ENCODE assay signal across 24 mouse cellular contexts in the genomic region with DNA sequence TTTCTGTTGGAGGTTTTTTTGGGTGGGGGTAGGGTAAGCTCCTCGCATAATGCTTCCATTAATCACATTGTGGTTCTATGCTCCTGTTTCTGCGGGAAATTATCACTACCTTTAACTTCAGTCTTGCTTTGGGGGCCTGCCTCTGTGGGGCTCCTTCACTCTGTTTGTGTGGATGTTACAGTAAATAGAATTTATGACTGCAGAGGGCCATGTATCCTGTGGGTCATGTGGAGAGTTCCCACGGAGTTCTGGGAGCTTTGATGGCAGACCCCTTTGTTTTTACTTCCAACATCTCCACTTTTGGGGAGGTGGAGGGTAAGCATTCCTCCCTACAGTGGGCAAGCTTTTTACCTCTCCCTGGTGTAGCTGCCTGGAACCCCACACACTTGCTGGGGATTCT.
DNase-seq lines count a peak whose midpoint lies in the region; ATAC-seq lines count a peak whose summit lies in the region.
"Had no signal": no experiment of that assay in that cellular context is flagged by ENCODE, and none has a peak within 500 bp of the region (broad histone marks: within the 10 kb centered on the region; RNA-seq: fewer than 3 reads in every experiment).

No protein-coding gene starts in this region.

- H3K4me2 ChIP-seq in hindbrain, embryonic 11.5 days (replicated peaks; ENCODE audit: low read depth, low read length), result no peak overlapping the region
- H3K4me2 ChIP-seq in hindbrain, embryonic 14.5 days (replicated peaks), result no peak overlapping the region
- no peak overlapping the region for H3K4me2 ChIP-seq in midbrain, embryonic 12.5 days (replicated peaks)
- H3K4me2 ChIP-seq in midbrain, embryonic 14.5 days (ENCODE audit: low read length), result no peak overlapping the region
- H3K4me2 ChIP-seq in embryonic facial prominence, embryonic 13.5 days, result no peak overlapping the region
- no peak overlapping the region for H3K4me2 ChIP-seq in neural tube, embryonic 14.5 days (ENCODE audit: low read depth, low read length)
- H3K4me2 ChIP-seq: liver, embryonic 15.5 days had no signal

- H3K9me3 ChIP-seq in hindbrain, embryonic 11.5 days (ENCODE audit: control insufficient read depth, low read length), result no peaks in the 10 kb centered on the region
- no peaks in the 10 kb centered on the region for H3K9me3 ChIP-seq in hindbrain, embryonic 14.5 days (ENCODE audit: control insufficient read depth, low read length)
- H3K9me3 ChIP-seq in midbrain, embryonic 12.5 days, result no peaks in the 10 kb centered on the region
- no peaks in the 10 kb centered on the region for H3K9me3 ChIP-seq in midbrain, embryonic 14.5 days (ENCODE audit: control insufficient read depth, low read length)
- no peaks in the 10 kb centered on the region for H3K9me3 ChIP-seq in embryonic facial prominence, embryonic 13.5 days
- H3K9me3 ChIP-seq in neural tube, embryonic 14.5 days (ENCODE audit: control insufficient read depth, low read length), result no peaks in the 10 kb centered on the region
- H3K9me3 ChIP-seq: heart, embryonic 10.5 days; liver, embryonic 15.5 days; megakaryocyte, embryonic 14.5 days had no signal

- peak; percentile 66 for ATAC-seq in hindbrain, embryonic 11.5 days (ENCODE audit: low FRiP score)
- no peak for ATAC-seq in hindbrain, embryonic 14.5 days (ENCODE audit: low FRiP score)
- ATAC-seq in midbrain, embryonic 12.5 days (ENCODE audit: low FRiP score, low read depth), result no peak
- no peak for ATAC-seq in midbrain, embryonic 14.5 days (ENCODE audit: low FRiP score, low TSS enrichment)
- no peak for ATAC-seq in embryonic facial prominence, embryonic 13.5 days (ENCODE audit: insufficient number of reproducible peaks, insufficient read depth, low FRiP score, low TSS enrichment, low read depth)
- ATAC-seq in neural tube, embryonic 14.5 days (ENCODE audit: low read depth), result peak; percentile 73
- ATAC-seq: activated CD4-positive, CD25-positive, alpha-beta regulatory T cell, adult 4 months; Patski had no signal

- no peak overlapping the region for H3K9ac ChIP-seq in hindbrain, embryonic 11.5 days (ENCODE audit: low read depth, low read length)
- H3K9ac ChIP-seq in hindbrain, embryonic 14.5 days, result no peak overlapping the region
- no peak overlapping the region for H3K9ac ChIP-seq in midbrain, embryonic 12.5 days (replicated peaks)
- no peak overlapping the region for H3K9ac ChIP-seq in midbrain, embryonic 14.5 days (replicated peaks; ENCODE audit: low read length)
- no peak overlapping the region for H3K9ac ChIP-seq in embryonic facial prominence, embryonic 13.5 days
- H3K9ac ChIP-seq in neural tube, embryonic 14.5 days (replicated peaks; ENCODE audit: low read depth, low read length), result no peak overlapping the region
- H3K9ac ChIP-seq: liver, embryonic 15.5 days had no signal

- no peaks in the 10 kb centered on the region for H3K27me3 ChIP-seq in hindbrain, embryonic 11.5 days (ENCODE audit: control insufficient read depth, insufficient read depth, low read length)
- H3K27me3 ChIP-seq in hindbrain, embryonic 14.5 days (ENCODE audit: control insufficient read depth, insufficient read depth, low read length), result no peaks in the 10 kb centered on the region
- no peaks in the 10 kb centered on the region for H3K27me3 ChIP-seq in midbrain, embryonic 12.5 days
- H3K27me3 ChIP-seq in midbrain, embryonic 14.5 days (ENCODE audit: control insufficient read depth, insufficient read depth, low read length), result no peaks in the 10 kb centered on the region
- H3K27me3 ChIP-seq in embryonic facial prominence, embryonic 13.5 days, result no peaks in the 10 kb centered on the region
- H3K27me3 ChIP-seq in neural tube, embryonic 14.5 days (ENCODE audit: control insufficient read depth, insufficient read depth, low read length), result no peaks in the 10 kb centered on the region
- H3K27me3 ChIP-seq: liver, embryonic 15.5 days; megakaryocyte, embryonic 14.5 days; Patski had no signal

- H3K4me3 ChIP-seq in hindbrain, embryonic 11.5 days (ENCODE audit: low read depth, low read length), result no peak overlapping the region
- H3K4me3 ChIP-seq in hindbrain, embryonic 14.5 days (replicated peaks; ENCODE audit: low read length), result no peak overlapping the region
- no peak overlapping the region for H3K4me3 ChIP-seq in midbrain, embryonic 12.5 days
- no peak overlapping the region for H3K4me3 ChIP-seq in midbrain, embryonic 14.5 days (replicated peaks; ENCODE audit: low read depth, low read length)
- H3K4me3 ChIP-seq in embryonic facial prominence, embryonic 13.5 days, result no peak overlapping the region
- no peak overlapping the region for H3K4me3 ChIP-seq in neural tube, embryonic 14.5 days (ENCODE audit: low read depth, low read length)
- H3K4me3 ChIP-seq: heart, embryonic 10.5 days; liver, embryonic 15.5 days; megakaryocyte, embryonic 14.5 days; myocyte had no signal

- 0 out of 2 replicates have a peak overlapping the region, but pooled peaks have one; percentile 6 for H3K27ac ChIP-seq in hindbrain, embryonic 11.5 days (ENCODE audit: low read depth, low read length)
- H3K27ac ChIP-seq in hindbrain, embryonic 14.5 days, result no peak overlapping the region
- peak overlapping the region; percentile 56 for H3K27ac ChIP-seq in midbrain, embryonic 12.5 days (replicated peaks)
- no peak overlapping the region for H3K27ac ChIP-seq in midbrain, embryonic 14.5 days (replicated peaks; ENCODE audit: low read depth, low read length)
- peak overlapping the region; percentile 74 for H3K27ac ChIP-seq in embryonic facial prominence, embryonic 13.5 days
- no peak overlapping the region for H3K27ac ChIP-seq in neural tube, embryonic 14.5 days (ENCODE audit: low read depth, low read length)
- H3K27ac ChIP-seq: heart, embryonic 10.5 days; liver, embryonic 15.5 days; stomach, postnatal 0 days had no signal

- peak; percentile 31 for DNase-seq in hindbrain, embryonic 11.5 days (ENCODE audit: low spot score)
- DNase-seq in hindbrain, embryonic 14.5 days (ENCODE audit: low spot score), result no peak
- DNase-seq in midbrain, embryonic 14.5 days, result no peak
- no peak for DNase-seq in right cerebral cortex, adult 18-20 months
- DNase-seq in testis, postnatal 10 days (ENCODE audit: low spot score), result no peak
- DNase-seq: adrenal gland, postnatal 14 days; cerebellum, adult 18-20 months; cerebellum, postnatal 36 days; gastrocnemius, postnatal 36 days; heart, postnatal 10 days; kidney, postnatal 10 days; lung, postnatal 14 days; right cerebral cortex, postnatal 25 days; thymus, postnatal 14 days had no signal

- H3K36me3 ChIP-seq in hindbrain, embryonic 11.5 days (ENCODE audit: control insufficient read depth, insufficient read depth, low read length), result no peaks in the 10 kb centered on the region
- no peaks in the 10 kb centered on the region for H3K36me3 ChIP-seq in hindbrain, embryonic 14.5 days (replicated peaks; ENCODE audit: control insufficient read depth, insufficient read depth)
- H3K36me3 ChIP-seq in midbrain, embryonic 12.5 days, result no peaks in the 10 kb centered on the region
- no peaks in the 10 kb centered on the region for H3K36me3 ChIP-seq in midbrain, embryonic 14.5 days (ENCODE audit: control insufficient read depth, insufficient read depth, low read length)
- no peaks in the 10 kb centered on the region for H3K36me3 ChIP-seq in embryonic facial prominence, embryonic 13.5 days
- no peaks in the 10 kb centered on the region for H3K36me3 ChIP-seq in neural tube, embryonic 14.5 days (ENCODE audit: control insufficient read depth, insufficient read depth, low read length)
- H3K36me3 ChIP-seq: heart, embryonic 10.5 days; liver, embryonic 15.5 days had no signal

- WGBS in hindbrain, embryonic 11.5 days, result 14% methylated on average over 3 of the region's 3 CpGs
- WGBS in hindbrain, embryonic 14.5 days, result 21% methylated on average over 3 of the region's 3 CpGs
- 15% methylated on average over 3 of the region's 3 CpGs for WGBS in midbrain, embryonic 12.5 days
- WGBS in midbrain, embryonic 14.5 days, result 16% methylated on average over 3 of the region's 3 CpGs
- WGBS in embryonic facial prominence, embryonic 13.5 days, result 22% methylated on average over 3 of the region's 3 CpGs
- WGBS in neural tube, embryonic 14.5 days, result 12% methylated on average over 3 of the region's 3 CpGs

- no peaks in the 10 kb centered on the region for H3K4me1 ChIP-seq in hindbrain, embryonic 11.5 days (replicated peaks; ENCODE audit: control insufficient read depth, insufficient read depth, low read length)
- H3K4me1 ChIP-seq in hindbrain, embryonic 14.5 days (replicated peaks; ENCODE audit: control insufficient read depth, insufficient read depth, low read length), result 0 out of 2 replicates have a peak, but pooled peaks cover 8% of the 10 kb centered on the region
- H3K4me1 ChIP-seq in midbrain, embryonic 12.5 days, result peaks cover 17% of the 10 kb centered on the region
- H3K4me1 ChIP-seq in midbrain, embryonic 14.5 days (ENCODE audit: control insufficient read depth, insufficient read depth, low read length), result peaks cover 6% of the 10 kb centered on the region
- H3K4me1 ChIP-seq in embryonic facial prominence, embryonic 13.5 days, result peaks cover 14% of the 10 kb centered on the region
- H3K4me1 ChIP-seq in neural tube, embryonic 14.5 days (ENCODE audit: control insufficient read depth, insufficient read depth, low read length), result 0 out of 2 replicates have a peak, but pooled peaks cover 3% of the 10 kb centered on the region
- H3K4me1 ChIP-seq: heart, embryonic 10.5 days; liver, embryonic 15.5 days; megakaryocyte, embryonic 14.5 days had no signal

Comparison
In these comparisons a context has a peak if more than half of its experiments do, and no peak if none do; other contexts are left out.
1. ATAC-seq: peak in hindbrain, embryonic 11.5 days (single experiment) and neural tube, embryonic 14.5 days (single experiment); none in hindbrain, embryonic 14.5 days (single experiment), midbrain, embryonic 12.5 days (single experiment), midbrain, embryonic 14.5 days (single experiment) and embryonic facial prominence, embryonic 13.5 days (single experiment).
2. H3K27ac ChIP-seq: peak in hindbrain, embryonic 11.5 days (single experiment), midbrain, embryonic 12.5 days (single experiment) and embryonic facial prominence, embryonic 13.5 days (single experiment); none in hindbrain, embryonic 14.5 days (single experiment), midbrain, embryonic 14.5 days (single experiment) and neural tube, embryonic 14.5 days (single experiment).